Mouse (Mus musculus) lung, adult 2 months (tissue): ENCODE data around the gene Fcrls.

Source experiments
- CTCF ChIP-seq: fragments of 200-500 bp; IDR thresholded peaks from 2 replicates; pipeline ENCODE4 v1.5.1; 2011; ENCODE audit warnings: mild to moderate bottlenecking, low read length, control low read depth; ENCODE audit not compliant: insufficient read depth
- POLR2A ChIP-seq: fragments of 200-500 bp; IDR thresholded peaks from 2 replicates; pipeline ENCODE4 v1.6.1; 2011; ENCODE audit warnings: low read depth, mild to moderate bottlenecking, control low read depth, low read length, borderline replicate concordance; ENCODE audit errors: extremely low read depth

GRCm38 (mm10) chr3:87247292-87247691 lies 16.2 kb downstream of the Fcrls start:
- TF ChIP-seq POLR2A = no peak
- no peak for TF ChIP-seq CTCF
